Comparison of ENCODE assay signal across 21 mouse cellular contexts in genomic region chr6:142944470-142944869, GRCm38 (mm10). TPM values are rescaled to one million over a fixed set of nuclear protein-coding genes. Genes with fewer than 3 reads are reported as not detected.
DNase-seq lines count a peak whose midpoint lies in the region; ATAC-seq and TF ChIP-seq lines count a peak whose summit lies in the region.
"Had no signal": no experiment of that assay in that cellular context is flagged by ENCODE, and none has a peak within 500 bp of the region (broad histone marks: within the 10 kb centered on the region; RNA-seq: fewer than 3 reads in every experiment).

No protein-coding gene starts in this region.

- 91% methylated on average over 3 of the region's 3 CpGs for WGBS in heart, adult 2 months
- 69% methylated on average over 3 of the region's 3 CpGs for WGBS in liver, embryonic 14.5 days (ENCODE audit: insufficient replicate concordance)

- no peaks in the 10 kb centered on the region for H3K9me3 ChIP-seq in liver, embryonic 14.5 days (ENCODE audit: control insufficient read depth, low read length)
- H3K9me3 ChIP-seq: embryonic facial prominence, embryonic 15.5 days; hindbrain, embryonic 15.5 days; limb, embryonic 12.5 days; megakaryocyte, embryonic 14.5 days; midbrain, embryonic 15.5 days; neural tube, embryonic 15.5 days had no signal

- no peaks in the 10 kb centered on the region for H3K4me1 ChIP-seq in heart, adult 2 months (ENCODE audit: control insufficient read depth, insufficient read depth, low read length)
- peaks cover 0 to 12% of the 10 kb centered on the region in 2 experiments; a peak in 2 of 4 replicates for H3K4me1 ChIP-seq in liver, embryonic 14.5 days (replicated peaks; ENCODE audit: control insufficient read depth in 2 of 2, insufficient read depth in 2 of 2, low read length in 1 of 2)
- peaks cover 5% of the 10 kb centered on the region; the same call in 1 of the 2 replicates for H3K4me1 ChIP-seq in bone marrow macrophage, adult 2 months (ENCODE audit: control insufficient read depth, insufficient read depth, low read length)
- H3K4me1 ChIP-seq: embryonic facial prominence, embryonic 15.5 days had no signal

- H3K9ac ChIP-seq in heart, adult 2 months (ENCODE audit: low read depth, low read length): no peak overlapping the region
- no peak overlapping the region for H3K9ac ChIP-seq in liver, embryonic 14.5 days (replicated peaks)
- H3K9ac ChIP-seq: embryonic facial prominence, embryonic 15.5 days; hindbrain, embryonic 15.5 days; limb, embryonic 12.5 days; midbrain, embryonic 15.5 days; neural tube, embryonic 15.5 days had no signal

- intact Hi-C loops in heart, adult 2 months (cut with DNase I): no loop called here
- intact Hi-C loops in gastrocnemius, adult 2 months (cut with DNase I): no loop called here

- H3K4me3 ChIP-seq in heart, adult 2 months: no peak overlapping the region
- no peak overlapping the region for H3K4me3 ChIP-seq in liver, embryonic 14.5 days (ENCODE audit: insufficient read depth in 1 of 2, low read depth in 2 of 2, low read length in 2 of 2)
- H3K4me3 ChIP-seq in bone marrow macrophage, adult 2 months (ENCODE audit: insufficient read depth, low read length): no peak overlapping the region
- H3K4me3 ChIP-seq in gastrocnemius, adult 2 months: no peak overlapping the region
- H3K4me3 ChIP-seq: embryonic facial prominence, embryonic 15.5 days; hindbrain, embryonic 15.5 days; limb, embryonic 12.5 days; megakaryocyte, embryonic 14.5 days; midbrain, embryonic 15.5 days; neural tube, embryonic 15.5 days had no signal

- no peak for TF ChIP-seq EP300 in heart, adult 2 months (IDR thresholded peaks at IDR 0.05; ENCODE audit: insufficient read depth, low read depth, low read length)
- TF ChIP-seq EP300 in liver, embryonic 14.5 days (IDR thresholded peaks at IDR 0.05; ENCODE audit: low read depth): no peak

- H3K79me2 ChIP-seq in heart, adult 2 months (replicated peaks; ENCODE audit: control insufficient read depth, insufficient read depth, low read length): no peaks in the 10 kb centered on the region

- no peak for TF ChIP-seq POLR2A in heart, adult 2 months (IDR thresholded peaks at IDR 0.05; ENCODE audit: insufficient read depth, low read depth, low read length)
- TF ChIP-seq POLR2A in bone marrow macrophage, adult 2 months (IDR thresholded peaks at IDR 0.05; ENCODE audit: borderline replicate concordance, low read depth, low read length): no peak

- no peaks in the 10 kb centered on the region for H3K36me3 ChIP-seq in heart, adult 2 months (ENCODE audit: control insufficient read depth, insufficient read depth, low read length)
- H3K36me3 ChIP-seq in liver, embryonic 14.5 days (replicated peaks; ENCODE audit: control insufficient read depth, insufficient read depth, low read depth): no peaks in the 10 kb centered on the region
- H3K36me3 ChIP-seq: embryonic facial prominence, embryonic 15.5 days; limb, embryonic 12.5 days; midbrain, embryonic 15.5 days had no signal

- no peak overlapping the region for H3K4me2 ChIP-seq in liver, embryonic 14.5 days (ENCODE audit: low read depth)
- H3K4me2 ChIP-seq: embryonic facial prominence, embryonic 15.5 days; hindbrain, embryonic 15.5 days; limb, embryonic 12.5 days; midbrain, embryonic 15.5 days; neural tube, embryonic 15.5 days had no signal

- no peak overlapping the region for H3K27ac ChIP-seq in heart, adult 2 months
- H3K27ac ChIP-seq in liver, embryonic 14.5 days: no peak overlapping the region
- no peak overlapping the region for H3K27ac ChIP-seq in bone marrow macrophage, adult 2 months (ENCODE audit: insufficient read depth, low read depth, low read length)
- H3K27ac ChIP-seq in gastrocnemius, adult 2 months: no peak overlapping the region
- H3K27ac ChIP-seq: embryonic facial prominence, embryonic 15.5 days; hindbrain, embryonic 15.5 days; limb, embryonic 12.5 days; midbrain, embryonic 15.5 days; neural tube, embryonic 15.5 days had no signal

- no peaks in the 10 kb centered on the region; the same call in 1 of the 2 replicates for H3K27me3 ChIP-seq in heart, adult 2 months (ENCODE audit: control insufficient read depth, insufficient read depth, low read length)
- H3K27me3 ChIP-seq in liver, embryonic 14.5 days (ENCODE audit: control insufficient read depth, insufficient read depth, low read length): no peaks in the 10 kb centered on the region
- H3K27me3 ChIP-seq: embryonic facial prominence, embryonic 15.5 days; hindbrain, embryonic 15.5 days; limb, embryonic 12.5 days; midbrain, embryonic 15.5 days; neural tube, embryonic 15.5 days had no signal

- DNase-seq in heart, adult 11 months: peak; percentile 77
- no peak for DNase-seq in heart, adult 2 months
- no peak for DNase-seq in liver, embryonic 14.5 days (ENCODE audit: low read depth in 3 of 3, low spot score in 3 of 3)
- DNase-seq in liver (no peak), ES-CJ7 (ENCODE audit: low read depth, low spot score) (peak; percentile 36)
- DNase-seq in gastrocnemius, adult 2 months: no peak
- no peak for DNase-seq in kidney, adult 9 months
- DNase-seq: cerebellum, postnatal 10 days; heart, adult 18-20 months; heart, postnatal 36 days; kidney, adult 18-20 months; kidney, postnatal 25 days; lung, adult 18-20 months; right cerebral cortex, postnatal 25 days had no signal

- ATAC-seq in liver, embryonic 14.5 days (ENCODE audit: insufficient read depth): no peak
- ATAC-seq: midbrain, embryonic 15.5 days had no signal

- TF ChIP-seq CTCF in heart, adult 2 months (IDR thresholded peaks at IDR 0.05): no peak
- TF ChIP-seq CTCF in liver, embryonic 14.5 days (IDR thresholded peaks at IDR 0.05; ENCODE audit: low read depth): peak; percentile 57
- TF ChIP-seq CTCF in bone marrow macrophage, adult 2 months (IDR thresholded peaks at IDR 0.05; ENCODE audit: low read depth, low read length): peak; percentile 25; the same call in 1 of the 2 replicates
- no peak for TF ChIP-seq CTCF in gastrocnemius, adult 2 months (IDR thresholded peaks at IDR 0.05)

RNA-seq across cellular contexts. Expression of gene St8sia1, which starts 19.8 kb away (rescaled TPM):
- total RNA-seq in heart, adult 2 months (2021): under 1 TPM; 0.10 to 0.11 TPM
- polyA plus RNA-seq in heart, adult 2 months (2012; rRNA removed): 0.10 and 0.15 TPM in 2 replicates
- 0.06 and 0.07 TPM in 2 replicates for polyA plus RNA-seq in liver, embryonic 14.5 days (2012; rRNA removed)
- polyA plus RNA-seq in liver, embryonic 14.5 days (2014; fragmentation: Nextera tagmentation; extraction: Ambion mirVana): 0.03 and 0.16 TPM in 2 replicates
- not detected in 2 replicates for polyA plus RNA-seq in bone marrow macrophage, adult 2 months (2012; ENCODE audit: insufficient read depth, insufficient read length, missing spikeins)
- under 1 TPM; 0.11 to 0.23 TPM for total RNA-seq in gastrocnemius, adult 2 months (2021)

Comparison
In these comparisons a context has a peak if more than half of its experiments do, and no peak if none do; other contexts are left out.
1. DNase-seq: peak in heart, adult 11 months (single experiment) and ES-CJ7 (single experiment); none in heart, adult 2 months (0 of 2), liver, embryonic 14.5 days (0 of 3), liver (single experiment), gastrocnemius, adult 2 months (single experiment) and kidney, adult 9 months (single experiment).
2. CTCF ChIP-seq: peak in liver, embryonic 14.5 days (single experiment) and bone marrow macrophage, adult 2 months (single experiment); none in heart, adult 2 months (single experiment) and gastrocnemius, adult 2 months (single experiment).